Mouse (Mus musculus) c-Kit-positive CD71-positive TER-119-positive erythroid progenitor cells, embryonic 14.5 days (primary cell): ENCODE results near the gene Myo1a.
A peak's percentile ranks its signal among the peaks of the same experiment; 100 is the strongest.
"Not testable (repeated sequence)": the region's sequence is repeated elsewhere in the genome, so short reads cannot be mapped to it uniquely, and the experiment has no call there.

Experiments used
- DNase-seq: peaks from one replicate; pipeline ENCODE4 v3.0.0-alpha.2; 2013; ENCODE audit warnings: low spot score

The Myo1a gene

GRCm38 (mm10) chr10:127704766-127705220 lies at the start of gene Myo1a:
Gene Myo1a (plus strand): TSS chr10:127705170.
- DNase-seq = no peak

GRCm38 (mm10) chr10:127657617-127658016 lies 47.4 kb upstream of the Myo1a start:
- not testable (repeated sequence) for DNase-seq

- DNase-seq = no peak
Measured at GRCm38 (mm10) chr10:127658076-127658475, 46.9 kb upstream of the Myo1a start.

GRCm38 (mm10) chr10:127659551-127659950 lies 45.4 kb upstream of the Myo1a start:
- DNase-seq = no peak

GRCm38 (mm10) chr10:127661291-127661914 lies 43.6 kb upstream of the Myo1a start:
- DNase-seq = no peak

- DNase-seq = peak; percentile 48
Measured at GRCm38 (mm10) chr10:127661915-127662663, 42.9 kb upstream of the Myo1a start.

- DNase-seq = no peak
Measured at GRCm38 (mm10) chr10:127662666-127663253, 42.2 kb upstream of the Myo1a start.

- DNase-seq = no peak
Measured at GRCm38 (mm10) chr10:127663590-127663989, 41.4 kb upstream of the Myo1a start.

- DNase-seq = no peak
Measured at GRCm38 (mm10) chr10:127664166-127664565, 40.8 kb upstream of the Myo1a start.

- DNase-seq = no peak
Measured at GRCm38 (mm10) chr10:127664891-127665290, 40.1 kb upstream of the Myo1a start.

- no peak for DNase-seq
Measured at GRCm38 (mm10) chr10:127665366-127666181, 39.4 kb upstream of the Myo1a start.

GRCm38 (mm10) chr10:127666501-127667268 lies 38.3 kb upstream of the Myo1a start, which contains the start of gene Nemp1:
Gene Nemp1 (plus strand): TSS chr10:127666901.
- DNase-seq = no peak

GRCm38 (mm10) chr10:127667269-127668092 lies 37.5 kb upstream of the Myo1a start:
- no peak for DNase-seq

- peak; percentile 49 for DNase-seq
Measured at GRCm38 (mm10) chr10:127668093-127669050, 36.6 kb upstream of the Myo1a start, which contains the start of gene Nab2. Gene Nab2 (minus strand): TSS chr10:127668568.

GRCm38 (mm10) chr10:127669170-127669569 lies 35.8 kb upstream of the Myo1a start:
- no peak for DNase-seq

- DNase-seq = no peak
Measured at GRCm38 (mm10) chr10:127670185-127670584, 34.8 kb upstream of the Myo1a start.

- DNase-seq = no peak
Measured at GRCm38 (mm10) chr10:127671276-127671675, 33.7 kb upstream of the Myo1a start.

- DNase-seq = no peak
Measured at GRCm38 (mm10) chr10:127674046-127674655, 30.8 kb upstream of the Myo1a start.
